Mouse (Mus musculus) thymus, postnatal 25 days (tissue): ENCODE data around the gene Htra2.

Experiments used
- DNase-seq: peaks from one replicate; pipeline ENCODE4 v3.0.0; 2022

Gene Htra2

GRCm38 (mm10) chr6:83054871-83055431, at the start of gene Htra2:
Htra2 (minus strand) TSS chr6:83055273.
- DNase-seq, result peak; percentile 66

GRCm38 (mm10) chr6:83104158-83104557, 49.1 kb upstream of the Htra2 start:
- DNase-seq, result no peak

- DNase-seq, result no peak
Observed at GRCm38 (mm10) chr6:83103130-83103650, 48.1 kb upstream of the Htra2 start.

GRCm38 (mm10) chr6:83101688-83102556, 46.8 kb upstream of the Htra2 start:
- peak; percentile 81 for DNase-seq

- peak; percentile 93 for DNase-seq
Observed at GRCm38 (mm10) chr6:83101316-83101687, 46.2 kb upstream of the Htra2 start, which contains the start of the genes Ccdc142 and Gm42688. Ccdc142 (plus strand) TSS chr6:83101601. Gm42688 (plus strand) TSS chr6:83101617.

GRCm38 (mm10) chr6:83098411-83098810, 43.3 kb upstream of the Htra2 start:
- DNase-seq, result no peak

- peak; percentile 54 for DNase-seq
Observed at GRCm38 (mm10) chr6:83095968-83096367, 40.9 kb upstream of the Htra2 start.

GRCm38 (mm10) chr6:83092416-83093127, 37.5 kb upstream of the Htra2 start:
- DNase-seq, result no peak

- DNase-seq, result no peak
Observed at GRCm38 (mm10) chr6:83087926-83088260, 32.8 kb upstream of the Htra2 start.

- DNase-seq, result no peak
Observed at GRCm38 (mm10) chr6:83087205-83087925, 32.3 kb upstream of the Htra2 start.

GRCm38 (mm10) chr6:83086121-83087035, 31.3 kb upstream of the Htra2 start, which contains the start of gene Lbx2:
Lbx2 (plus strand) TSS chr6:83086367.
- peak; percentile 22 for DNase-seq

GRCm38 (mm10) chr6:83084477-83084876, 29.4 kb upstream of the Htra2 start:
- no peak for DNase-seq

- DNase-seq, result no peak
Observed at GRCm38 (mm10) chr6:83083497-83083896, 28.4 kb upstream of the Htra2 start.

GRCm38 (mm10) chr6:83080210-83080609, 25.1 kb upstream of the Htra2 start:
- DNase-seq, result no peak

GRCm38 (mm10) chr6:83078324-83078858, 23.3 kb upstream of the Htra2 start:
- peak; percentile 100 for DNase-seq

- DNase-seq, result no peak
Observed at GRCm38 (mm10) chr6:83077630-83078323, 22.7 kb upstream of the Htra2 start, which contains the start of gene Pcgf1. Pcgf1 (plus strand) TSS chr6:83077869.

GRCm38 (mm10) chr6:83074979-83075378, 19.9 kb upstream of the Htra2 start:
- DNase-seq, result peak; percentile 52

- DNase-seq, result no peak
Observed at GRCm38 (mm10) chr6:83071220-83071619, 16.1 kb upstream of the Htra2 start.

- peak; percentile 40 for DNase-seq
Observed at GRCm38 (mm10) chr6:83070311-83071219, 15.5 kb upstream of the Htra2 start.

- DNase-seq, result no peak
Observed at GRCm38 (mm10) chr6:83070247-83070310, 15.0 kb upstream of the Htra2 start, which contains the start of gene Tlx2. Tlx2 (minus strand) TSS chr6:83070293.
